Mouse (Mus musculus) lung, postnatal 0 days (tissue): ENCODE measurements around the gene Wdr77. TPM values are rescaled to one million over a fixed set of nuclear protein-coding genes. Genes with fewer than 3 reads are reported as not detected.

Source experiments
- ATAC-seq: fragments of 200-750 bp; cut with Nextera tagmentation; 2 replicates; pipeline ENCODE4 v1.8.0; 2017; ENCODE audit warnings: moderate library complexity
- DNase-seq: peaks from one replicate; pipeline ENCODE4 v3.0.0-alpha.2; 2016; ENCODE audit warnings: low spot score
- H3K27ac ChIP-seq: fragments of 300-500 bp; sonication (generic); 2 replicates; pipeline ENCODE4 v1.5.1; 2014; ENCODE audit warnings: antibody characterized with exemption, mild to moderate bottlenecking, low read length, mixed read lengths
- H3K27me3 ChIP-seq: fragments of 300-500 bp; sonication (generic); replicated peaks from 2 replicates; pipeline ENCODE4 v1.6.1; 2014; ENCODE audit warnings: low read length, mixed read lengths; ENCODE audit not compliant: insufficient read depth
- H3K36me3 ChIP-seq: fragments of 300-500 bp; sonication (generic); 2 replicates; pipeline ENCODE4 v1.6.1; 2014; ENCODE audit warnings: low read length, mixed read lengths; ENCODE audit not compliant: insufficient read depth
- H3K4me1 ChIP-seq: fragments of 300-500 bp; sonication (generic); 2 replicates; pipeline ENCODE4 v1.6.1; 2014; ENCODE audit warnings: antibody characterized with exemption, low read depth, low read length, mixed read lengths; ENCODE audit not compliant: insufficient read depth
- H3K4me2 ChIP-seq: fragments of 300-500 bp; sonication (generic); replicated peaks from 2 replicates; pipeline ENCODE4 v1.6.1; 2014; ENCODE audit warnings: low read depth, mild to moderate bottlenecking, low read length, moderate library complexity, mixed read lengths
- H3K4me3 ChIP-seq: fragments of 300-500 bp; sonication (generic); 2 replicates; pipeline ENCODE4 v1.5.1; 2014; ENCODE audit warnings: low read depth, low read length
- H3K9ac ChIP-seq: fragments of 300-500 bp; sonication (generic); replicated peaks from 2 replicates; pipeline ENCODE4 v1.6.1; 2014; ENCODE audit warnings: low read depth, mild to moderate bottlenecking
- H3K9me3 ChIP-seq: fragments of 300-500 bp; sonication (generic); 2 replicates; pipeline ENCODE4 v1.6.1; 2016; ENCODE audit warnings: low read length, mixed read lengths
- CTCF ChIP-seq: IDR thresholded peaks from 2 replicates; pipeline ENCODE4 v1.5.1; 2016; ENCODE audit warnings: antibody characterized with exemption, mild to moderate bottlenecking
- EP300 ChIP-seq: IDR thresholded peaks from 2 replicates; pipeline ENCODE4 v1.6.1; 2016; ENCODE audit warnings: antibody characterized with exemption, mild to moderate bottlenecking, control low read depth
- WGBS: fragments of 180-500 bp; shearing (Covaris S2); extraction: QIAGEN DNeasy Blood & Tissue Kit; methylation state at CpG from one replicate; pipeline ENCODE4 v1.1.7; 2014; 5-methylcytosine and 5-hydroxymethylcytosine counted together
- polyA plus RNA-seq: library from polyadenylated mRNA; unstranded; fragments of >200 nt; fragmentation: Nextera tagmentation; extraction: Ambion mirVana; gene quantifications from 2 replicates; pipeline ENCODE4 v1.2.1, GENCODE M21; 2015

The Wdr77 gene
- polyA plus RNA-seq, 1 experiment from 2014 or later, result 50.0 TPM

DNA sequence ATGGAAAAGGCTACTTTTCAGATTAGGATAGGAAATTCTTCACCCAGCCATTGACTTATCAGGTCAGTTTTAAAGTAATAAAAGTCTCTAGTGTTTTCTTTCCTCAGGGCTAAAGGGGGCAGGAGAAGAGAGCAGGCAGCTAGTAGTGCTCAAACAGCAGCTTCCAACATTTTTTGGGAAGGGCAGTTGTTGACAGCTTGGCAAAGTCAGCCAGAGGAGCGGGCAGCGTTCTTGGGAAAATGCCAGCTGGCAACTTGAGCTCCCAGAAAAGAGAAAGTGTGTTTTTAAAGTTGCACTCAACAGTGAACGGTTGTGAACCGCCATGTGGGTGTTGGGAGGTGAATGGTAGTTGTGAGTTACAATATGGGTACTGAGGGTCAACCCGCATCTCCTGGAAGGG, 24.1 kb upstream of the Wdr77 start:
- H3K4me3 ChIP-seq, result no peak overlapping the region
- peak; percentile 64 for DNase-seq
- peak; percentile 59 for ATAC-seq
- no peak overlapping the region for H3K9ac ChIP-seq
- no peaks in the 10 kb centered on the region for H3K27me3 ChIP-seq
- H3K4me1 ChIP-seq, result peaks cover 5% of the 10 kb centered on the region; the same call in 1 of the 2 replicates
- 38% methylated on average over 5 of the region's 5 CpGs for WGBS
- TF ChIP-seq CTCF, result no peak
- H3K9me3 ChIP-seq, result no peaks in the 10 kb centered on the region
- H3K27ac ChIP-seq, result peak overlapping the region; percentile 26; the same call in 1 of the 2 replicates
- no peaks in the 10 kb centered on the region for H3K36me3 ChIP-seq
- no peak overlapping the region for H3K4me2 ChIP-seq

GRCm38 (mm10) chr3:105936111-105936510, 23.1 kb upstream of the Wdr77 start:
- peaks cover 5% of the 10 kb centered on the region; the same call in 1 of the 2 replicates for H3K36me3 ChIP-seq
- no peak overlapping the region for H3K9ac ChIP-seq
- H3K4me3 ChIP-seq, result no peak overlapping the region
- DNase-seq (no peak), ATAC-seq (no peak)
- 76% methylated on average over 4 of the region's 4 CpGs for WGBS
- H3K4me1 ChIP-seq, result peaks cover 5% of the 10 kb centered on the region; the same call in 1 of the 2 replicates
- H3K4me2 ChIP-seq, result no peak overlapping the region
- no peak overlapping the region for H3K27ac ChIP-seq
- TF ChIP-seq CTCF (no peak), EP300 (no peak)
- H3K27me3 ChIP-seq, result no peaks in the 10 kb centered on the region
- no peaks in the 10 kb centered on the region for H3K9me3 ChIP-seq

DNA sequence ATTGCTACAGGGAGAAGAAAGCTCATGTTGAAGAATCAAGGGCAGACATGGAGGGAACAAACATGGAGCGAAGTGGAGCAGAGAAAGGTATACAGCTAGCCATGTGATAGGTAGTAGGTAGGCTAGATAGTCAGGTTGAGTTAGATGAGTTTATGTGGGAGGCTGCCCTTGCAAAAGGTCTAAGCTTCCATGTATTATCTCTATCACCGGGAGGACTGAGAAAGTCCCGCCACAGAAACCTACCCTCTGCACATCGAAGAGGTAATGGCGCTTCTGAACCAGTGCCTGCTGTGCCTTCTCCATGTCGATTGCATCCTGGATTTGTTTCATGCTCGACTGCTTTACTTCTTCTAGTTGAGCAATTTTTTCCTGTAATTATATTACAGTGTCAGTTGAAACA, 7.8 kb upstream of the Wdr77 start:
- no peaks in the 10 kb centered on the region for H3K4me1 ChIP-seq
- DNase-seq (no peak), ATAC-seq (no peak)
- no peak overlapping the region for H3K9ac ChIP-seq
- no peaks in the 10 kb centered on the region for H3K27me3 ChIP-seq
- H3K36me3 ChIP-seq, result peaks cover 23% of the 10 kb centered on the region; the same call in 1 of the 2 replicates
- no peak overlapping the region for H3K4me2 ChIP-seq
- no peaks in the 10 kb centered on the region for H3K9me3 ChIP-seq
- no peak for TF ChIP-seq EP300
- no peak for TF ChIP-seq CTCF
- no peak overlapping the region for H3K4me3 ChIP-seq
- WGBS, result 93% methylated on average over 7 of the region's 7 CpGs
- no peak overlapping the region for H3K27ac ChIP-seq

- Histone ChIP-seq H3K36me3 (peaks cover 6% of the 10 kb centered on the region; the same call in 1 of the 2 replicates), H3K4me2 (no peak overlapping the region), H3K9me3 (no peaks in the 10 kb centered on the region), H3K4me1 (peaks cover 13% of the 10 kb centered on the region; the same call in 1 of the 2 replicates), H3K4me3 (no peak overlapping the region), H3K9ac (no peak overlapping the region), H3K27me3 (no peaks in the 10 kb centered on the region), H3K27ac (no peak overlapping the region)
- TF ChIP-seq CTCF (peak; percentile 20), EP300 (no peak)
- no peak for DNase-seq
- WGBS, result 97% methylated on average over 1 of the region's 1 CpGs
- ATAC-seq, result no peak
Observed at GRCm38 (mm10) chr3:105957235-105957634, 1.9 kb upstream of the Wdr77 start.

- Histone ChIP-seq H3K36me3 (peaks cover 14% of the 10 kb centered on the region; the same call in 1 of the 2 replicates), H3K9me3 (no peaks in the 10 kb centered on the region), H3K4me2 (peak overlapping the region; percentile 75), H3K27ac (peak overlapping the region; percentile 97), H3K4me1 (peaks cover 13% of the 10 kb centered on the region; the same call in 1 of the 2 replicates), H3K27me3 (no peaks in the 10 kb centered on the region), H3K9ac (peak overlapping the region; percentile 98), H3K4me3 (peak overlapping the region; percentile 94)
- no peak for ATAC-seq
- no peak for TF ChIP-seq CTCF
- no peak for TF ChIP-seq EP300
- DNase-seq, result peak; percentile 23
- WGBS, result 36% methylated on average over 5 of the region's 5 CpGs
Observed at GRCm38 (mm10) chr3:105958204-105958603, 965 bp upstream of the Wdr77 start.

DNA sequence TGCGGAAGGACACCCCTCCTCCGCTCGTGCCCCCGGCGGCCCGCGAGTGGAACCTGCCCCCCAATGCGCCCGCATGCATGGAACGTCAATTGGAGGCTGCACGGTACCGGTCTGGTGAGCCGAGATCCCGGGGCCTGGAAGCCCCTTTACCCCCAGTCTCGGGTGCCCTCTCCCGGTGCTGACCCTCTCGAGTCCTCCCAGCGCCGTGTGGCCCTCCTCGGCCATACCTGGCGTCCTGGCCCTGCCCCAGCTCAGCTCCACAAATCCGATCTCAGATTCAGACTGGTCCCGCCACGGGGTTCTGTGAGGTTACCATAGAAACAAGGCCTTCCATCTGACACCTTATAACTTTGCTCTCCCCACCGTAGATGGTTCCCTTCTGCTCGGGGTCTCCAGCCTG, 416 bp downstream of the Wdr77 start:
- H3K9me3 ChIP-seq, result no peaks in the 10 kb centered on the region
- 1% methylated on average over 25 of the region's 26 CpGs for WGBS
- DNase-seq (peak; percentile 59), ATAC-seq (peak; percentile 32)
- peak overlapping the region; percentile 89 for H3K9ac ChIP-seq
- H3K27ac ChIP-seq, result peak overlapping the region; percentile 64
- peak overlapping the region; percentile 94 for H3K4me3 ChIP-seq
- TF ChIP-seq EP300, result no peak
- no peak for TF ChIP-seq CTCF
- H3K36me3 ChIP-seq, result peaks cover 14% of the 10 kb centered on the region; the same call in 1 of the 2 replicates
- peaks cover 13% of the 10 kb centered on the region; the same call in 1 of the 2 replicates for H3K4me1 ChIP-seq
- peak overlapping the region; percentile 93 for H3K4me2 ChIP-seq
- no peaks in the 10 kb centered on the region for H3K27me3 ChIP-seq
